Mouse (Mus musculus) midbrain, embryonic 16.5 days (tissue): ENCODE measurements around the gene Cadm1. TPM values are rescaled to one million over a fixed set of nuclear protein-coding genes. Genes with fewer than 3 reads are reported as not detected.

Experiments used
- ATAC-seq: fragments of 200-750 bp; cut with Nextera tagmentation; 2 replicates; pipeline ENCODE4 v1.8.0; 2017; ENCODE audit warnings: moderate TSS enrichment
- H3K27ac ChIP-seq: fragments of 300-500 bp; sonication (generic); 2 replicates; pipeline ENCODE4 v1.5.1; 2014; ENCODE audit warnings: mild to moderate bottlenecking, low read length, mixed read lengths
- H3K27me3 ChIP-seq: fragments of 300-500 bp; sonication (generic); 2 replicates; pipeline ENCODE4 v1.6.1; 2014; ENCODE audit warnings: low read depth, low read length, mixed read lengths; ENCODE audit not compliant: control insufficient read depth, insufficient read depth
- H3K36me3 ChIP-seq: fragments of 300-500 bp; sonication (generic); 2 replicates; pipeline ENCODE4 v1.6.1; 2014; ENCODE audit warnings: mild to moderate bottlenecking, low read length, moderate library complexity, mixed read lengths; ENCODE audit not compliant: control insufficient read depth, insufficient read depth
- H3K4me1 ChIP-seq: fragments of 300-500 bp; sonication (generic); 2 replicates; pipeline ENCODE4 v1.6.1; 2014; ENCODE audit warnings: mild to moderate bottlenecking, low read length, mixed read lengths; ENCODE audit not compliant: control insufficient read depth, insufficient read depth
- H3K4me2 ChIP-seq: fragments of 300-500 bp; sonication (generic); 2 replicates; pipeline ENCODE4 v1.6.1; 2014; ENCODE audit warnings: mild to moderate bottlenecking, low read length, mixed read lengths
- H3K4me3 ChIP-seq: fragments of 300-500 bp; sonication (generic); 2 replicates; pipeline ENCODE4 v1.5.1; 2014; ENCODE audit warnings: low read depth, mild to moderate bottlenecking, low read length, moderate library complexity, mixed read lengths
- H3K9ac ChIP-seq: fragments of 300-500 bp; sonication (generic); 2 replicates; pipeline ENCODE4 v1.6.1; 2014; ENCODE audit warnings: low read depth, low read length, mixed read lengths
- H3K9me3 ChIP-seq: fragments of 300-500 bp; sonication (generic); replicated peaks from 2 replicates; pipeline ENCODE4 v1.6.1; 2014; ENCODE audit warnings: mild to moderate bottlenecking, low read length, mixed read lengths; ENCODE audit not compliant: control insufficient read depth, poor library complexity, severe bottlenecking
- WGBS: fragments of 180-500 bp; shearing (Covaris S2); extraction: QIAGEN DNeasy Blood & Tissue Kit; methylation state at CpG from one replicate; pipeline ENCODE4 v1.1.7; 2014; 5-methylcytosine and 5-hydroxymethylcytosine counted together
- polyA plus RNA-seq: library from polyadenylated mRNA; unstranded; fragments of >200 nt; fragmentation: Nextera tagmentation; extraction: Ambion mirVana; gene quantifications from 2 replicates; pipeline ENCODE4 v1.2.1, GENCODE M21; 2015

The Cadm1 gene
- polyA plus RNA-seq, 1 experiment from 2014 or later = 332 TPM

DNA sequence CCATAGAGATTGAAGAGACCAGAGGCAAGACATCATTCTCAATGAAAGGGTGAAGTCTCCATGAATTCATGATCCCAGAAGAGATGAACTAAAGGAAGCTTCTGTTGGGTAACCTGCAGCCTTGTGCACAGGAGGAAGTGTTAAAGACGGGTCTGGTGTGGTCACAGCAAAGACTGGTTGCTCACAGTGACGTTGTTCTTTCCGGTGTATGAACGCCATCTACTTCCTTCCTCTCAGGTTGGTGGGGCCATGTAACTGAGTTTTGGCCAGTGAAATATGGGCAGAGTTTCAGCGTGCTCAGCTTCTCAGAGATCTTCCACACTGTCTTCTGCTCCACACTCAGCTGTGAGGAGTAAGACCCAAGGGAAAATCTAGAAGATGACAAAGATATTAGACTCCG, 363.0 kb downstream of the Cadm1 start:
- no peak overlapping the region for H3K4me3 ChIP-seq
- H3K9ac ChIP-seq = no peak overlapping the region
- H3K27ac ChIP-seq = no peak overlapping the region
- H3K4me2 ChIP-seq = no peak overlapping the region
- peaks cover 10% of the 10 kb centered on the region for H3K4me1 ChIP-seq
- no peak for ATAC-seq
- no peaks in the 10 kb centered on the region for H3K36me3 ChIP-seq
- 94% methylated on average over 6 of the region's 6 CpGs for WGBS
- no peaks in the 10 kb centered on the region for H3K9me3 ChIP-seq
- H3K27me3 ChIP-seq = no peaks in the 10 kb centered on the region

DNA sequence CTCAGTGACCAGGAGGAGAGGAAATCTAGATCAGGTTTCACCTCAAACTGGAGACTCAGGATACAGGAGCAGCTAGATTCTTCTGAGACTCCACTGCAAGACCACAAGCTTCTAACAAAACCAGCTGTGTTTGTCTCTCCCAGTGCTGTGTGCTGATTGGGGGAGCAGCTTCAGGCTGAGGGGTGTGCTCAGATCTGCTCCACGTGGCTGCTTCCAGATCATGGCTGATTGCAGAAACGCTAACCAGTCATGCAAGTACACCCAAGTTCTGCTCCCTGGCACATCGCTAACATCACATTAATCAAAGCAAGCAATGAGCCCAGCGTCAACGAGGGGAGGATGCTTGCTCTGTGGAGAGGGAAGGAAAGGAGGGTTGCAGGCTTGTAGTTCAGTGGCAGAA, 364.1 kb downstream of the Cadm1 start:
- no peak for ATAC-seq
- no peak overlapping the region for H3K27ac ChIP-seq
- H3K4me3 ChIP-seq = no peak overlapping the region

GRCm38 (mm10) chr9:47894661-47895060, 364.7 kb downstream of the Cadm1 start:
- Histone ChIP-seq H3K9me3 (no peaks in the 10 kb centered on the region), H3K27ac (no peak overlapping the region), H3K4me3 (no peak overlapping the region), H3K4me2 (no peak overlapping the region), H3K9ac (no peak overlapping the region), H3K4me1 (peaks cover 10% of the 10 kb centered on the region), H3K27me3 (no peaks in the 10 kb centered on the region), H3K36me3 (no peaks in the 10 kb centered on the region)
- ATAC-seq = 0 out of 2 replicates have a peak, but pooled peaks have one; percentile 42
- WGBS = 27% methylated on average over 7 of the region's 7 CpGs

More for the DNA sequence above, 364.1 kb downstream of the Cadm1 start:
- Histone ChIP-seq H3K36me3 (no peaks in the 10 kb centered on the region), H3K4me2 (no peak overlapping the region), H3K27me3 (no peaks in the 10 kb centered on the region), H3K4me1 (peaks cover 10% of the 10 kb centered on the region), H3K9ac (no peak overlapping the region), H3K9me3 (no peaks in the 10 kb centered on the region)
- WGBS = 48% methylated on average over 5 of the region's 5 CpGs

GRCm38 (mm10) chr9:47895121-47895520, 365.1 kb downstream of the Cadm1 start:
- no peak overlapping the region; the same call in 1 of the 2 replicates for H3K27ac ChIP-seq
- no peak for ATAC-seq
- H3K9ac ChIP-seq = no peak overlapping the region

GRCm38 (mm10) chr9:47900734-47901133, 370.8 kb downstream of the Cadm1 start:
- WGBS = 28% methylated on average over 10 of the region's 10 CpGs
- Histone ChIP-seq H3K4me2 (no peak overlapping the region), H3K4me1 (peaks cover 23% of the 10 kb centered on the region), H3K36me3 (no peaks in the 10 kb centered on the region), H3K27me3 (no peaks in the 10 kb centered on the region), H3K9ac (no peak overlapping the region), H3K27ac (no peak overlapping the region), H3K9me3 (no peaks in the 10 kb centered on the region), H3K4me3 (no peak overlapping the region)
- ATAC-seq = peak; percentile 33; the same call in 1 of the 2 replicates

More at GRCm38 (mm10) chr9:47895121-47895520, 365.1 kb downstream of the Cadm1 start:
- no peaks in the 10 kb centered on the region for H3K27me3 ChIP-seq
- no peak overlapping the region for H3K4me2 ChIP-seq
- H3K9me3 ChIP-seq = no peaks in the 10 kb centered on the region
- no peak overlapping the region for H3K4me3 ChIP-seq
- WGBS = 22% methylated on average over 9 of the region's 9 CpGs
- peaks cover 10% of the 10 kb centered on the region for H3K4me1 ChIP-seq
- H3K36me3 ChIP-seq = no peaks in the 10 kb centered on the region

DNA sequence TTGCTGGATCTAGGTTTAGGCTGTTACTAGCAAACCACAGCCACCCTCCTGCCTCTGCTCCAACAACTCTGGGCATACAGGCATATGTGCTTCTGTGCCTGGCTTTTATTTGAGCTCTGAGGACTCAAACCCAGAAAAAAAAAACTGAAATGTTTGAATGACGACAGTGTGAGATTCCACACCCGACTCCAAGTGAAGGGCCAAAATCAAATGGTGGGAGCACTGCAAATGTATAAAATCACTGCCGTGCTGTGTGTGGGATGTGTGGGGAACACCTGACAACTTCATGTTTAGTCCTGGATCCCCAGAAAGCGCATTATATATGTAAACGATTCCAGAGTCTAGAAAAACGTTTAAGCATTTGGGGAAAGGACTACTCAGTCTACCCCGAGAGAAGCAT, 373.7 kb downstream of the Cadm1 start:
- no peak for ATAC-seq
- Histone ChIP-seq H3K27me3 (no peaks in the 10 kb centered on the region), H3K9me3 (no peaks in the 10 kb centered on the region), H3K4me1 (peaks cover 23% of the 10 kb centered on the region), H3K4me3 (no peak overlapping the region), H3K36me3 (no peaks in the 10 kb centered on the region), H3K9ac (no peak overlapping the region), H3K4me2 (no peak overlapping the region), H3K27ac (no peak overlapping the region)
- 53% methylated on average over 7 of the region's 7 CpGs for WGBS

DNA sequence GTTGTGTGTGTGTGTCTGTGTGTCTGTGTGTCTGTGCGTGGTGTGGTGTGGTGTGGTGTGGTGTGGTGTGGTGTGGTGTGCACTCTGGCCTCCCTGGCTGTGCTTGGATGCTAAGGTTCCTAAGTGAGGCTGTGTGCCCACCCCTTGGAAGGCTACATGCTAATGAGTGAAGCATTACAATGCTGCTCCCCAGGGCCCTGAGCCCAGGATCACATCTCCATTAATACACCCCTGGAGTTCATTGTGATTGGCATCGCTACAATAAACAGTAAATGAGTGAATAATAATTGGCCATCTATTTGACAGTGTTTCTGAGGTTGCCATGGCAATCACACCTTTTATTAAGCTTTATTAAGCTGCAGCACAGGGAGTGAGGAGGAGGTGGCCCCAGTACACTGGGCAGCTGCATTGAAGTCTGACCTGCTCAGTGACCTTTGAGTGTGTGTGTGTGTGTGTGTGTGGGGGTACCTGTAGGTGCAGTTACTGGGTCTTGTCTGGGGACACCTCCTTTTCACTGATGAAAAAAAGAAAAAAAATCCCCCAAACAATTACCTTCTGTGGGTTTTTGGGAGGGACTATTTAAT, 374.5 kb downstream of the Cadm1 start:
- Histone ChIP-seq H3K4me2 (no peak overlapping the region), H3K4me1 (peaks cover 25% of the 10 kb centered on the region), H3K27ac (peak overlapping the region; percentile 18; the same call in 1 of the 2 replicates), H3K4me3 (no peak overlapping the region), H3K9ac (no peak overlapping the region), H3K9me3 (no peaks in the 10 kb centered on the region), H3K27me3 (no peaks in the 10 kb centered on the region), H3K36me3 (no peaks in the 10 kb centered on the region)
- peak; percentile 72 for ATAC-seq
- 13% methylated on average over 2 of the region's 2 CpGs for WGBS

DNA sequence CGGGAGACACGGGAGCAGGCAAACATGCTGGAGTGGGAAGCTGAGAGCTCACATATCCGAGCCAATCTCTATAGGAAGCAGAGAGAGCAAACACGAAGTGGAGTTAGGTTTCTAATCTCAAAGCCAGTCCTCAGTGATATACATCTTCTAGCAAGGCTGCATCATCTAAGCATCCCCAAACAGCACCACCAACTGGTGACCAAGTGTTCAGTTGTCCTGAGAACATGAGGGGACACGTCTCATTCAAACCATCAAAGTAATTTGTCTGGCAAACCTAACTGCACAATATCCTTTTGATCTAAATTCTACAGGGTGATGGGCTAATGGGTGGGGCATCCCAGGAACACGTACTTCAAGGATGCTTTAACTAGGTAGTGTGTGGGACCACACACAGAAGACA, 376.5 kb downstream of the Cadm1 start:
- no peak overlapping the region for H3K4me2 ChIP-seq
- 66% methylated on average over 6 of the region's 6 CpGs for WGBS
- no peaks in the 10 kb centered on the region for H3K36me3 ChIP-seq
- no peak overlapping the region for H3K9ac ChIP-seq
- H3K9me3 ChIP-seq = no peaks in the 10 kb centered on the region
- no peak for ATAC-seq
- no peaks in the 10 kb centered on the region for H3K27me3 ChIP-seq
- H3K27ac ChIP-seq = no peak overlapping the region
- peaks cover 32% of the 10 kb centered on the region for H3K4me1 ChIP-seq
- no peak overlapping the region for H3K4me3 ChIP-seq
